Mouse (Mus musculus): Measurements from ENCODE around the gene Cstad. TPM values are rescaled to one million over a fixed set of nuclear protein-coding genes. Genes with fewer than 3 reads are reported as not detected.

Gene Cstad
- polyA plus RNA-seq, 1 experiment = 1.2 TPM

Other genes starting within 250 kb of the Cstad start
- 284 and 342 TPM in 2 replicates for gene Sh3glb2, start 235.7 kb upstream of the Cstad start, polyA plus RNA-seq (2012; rRNA removed)
- gene Miga2, start 230.8 kb upstream of the Cstad start, polyA plus RNA-seq (2012; rRNA removed) = 49.5 and 66.9 TPM in 2 replicates
- 42.7 and 51.6 TPM in 2 replicates for gene Dolpp1, start 202.8 kb upstream of the Cstad start, polyA plus RNA-seq (2012; rRNA removed)
- gene Crat, start 179.2 kb upstream of the Cstad start, polyA plus RNA-seq (2012; rRNA removed) = 112 and 133 TPM in 2 replicates
- 176 and 210 TPM in 2 replicates for gene Ptpa, start 179.0 kb upstream of the Cstad start, polyA plus RNA-seq (2012; rRNA removed)
- gene Ier5l, start 120.8 kb upstream of the Cstad start, polyA plus RNA-seq (2012; rRNA removed) = 8.2 and 9.0 TPM in 2 replicates
- gene 1700001O22Rik, start 208.6 kb downstream of the Cstad start, polyA plus RNA-seq (2012; rRNA removed) = 8.0 and 12.3 TPM in 2 replicates
- 30.0 and 35.6 TPM in 2 replicates for gene Ntmt1, start 212.8 kb downstream of the Cstad start, polyA plus RNA-seq (2012; rRNA removed)
- gene Asb6, start 235.3 kb downstream of the Cstad start, polyA plus RNA-seq (2012; rRNA removed) = 41.3 and 45.6 TPM in 2 replicates
- gene Prrx2, start 239.9 kb downstream of the Cstad start, polyA plus RNA-seq (2012; rRNA removed) = 8.7 and 10.8 TPM in 2 replicates

Data from gonadal fat pad, adult 2 months (tissue).